Mouse (Mus musculus) central nervous system, embryonic 11.5 days (tissue): ENCODE data around the gene Nipa1. TPM values are rescaled to one million over a fixed set of nuclear protein-coding genes. Genes with fewer than 3 reads are reported as not detected.

Source experiments
- polyA plus RNA-seq: library from polyadenylated mRNA; depleted of rRNA; stranded (reverse); fragments of >200 nt; gene quantifications from 2 replicates; pipeline ENCODE4 v1.2.3, GENCODE M21; 2012; rRNA removed

Nipa1 gene
- polyA plus RNA-seq: 6.3 and 8.9 TPM in 2 replicates

DNA sequence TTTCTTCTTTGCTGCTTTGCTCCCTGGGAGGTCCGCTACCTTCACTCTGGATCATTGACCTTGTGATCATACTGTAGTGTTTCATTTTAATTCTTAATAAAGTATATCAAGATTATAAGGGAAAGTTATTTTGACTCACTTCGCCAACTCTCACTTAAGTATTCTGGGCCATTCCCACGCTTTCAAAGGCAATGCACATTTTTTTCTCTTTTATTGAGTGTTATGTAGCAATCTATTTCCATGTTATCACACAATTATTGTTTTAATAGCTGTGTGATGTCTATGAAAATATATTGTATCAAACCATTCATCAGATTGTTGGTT is at the start of gene Nipa1:
Nipa1 (minus strand) TSS at position 25 of the 324 bp plus-strand sequence.

DNA sequence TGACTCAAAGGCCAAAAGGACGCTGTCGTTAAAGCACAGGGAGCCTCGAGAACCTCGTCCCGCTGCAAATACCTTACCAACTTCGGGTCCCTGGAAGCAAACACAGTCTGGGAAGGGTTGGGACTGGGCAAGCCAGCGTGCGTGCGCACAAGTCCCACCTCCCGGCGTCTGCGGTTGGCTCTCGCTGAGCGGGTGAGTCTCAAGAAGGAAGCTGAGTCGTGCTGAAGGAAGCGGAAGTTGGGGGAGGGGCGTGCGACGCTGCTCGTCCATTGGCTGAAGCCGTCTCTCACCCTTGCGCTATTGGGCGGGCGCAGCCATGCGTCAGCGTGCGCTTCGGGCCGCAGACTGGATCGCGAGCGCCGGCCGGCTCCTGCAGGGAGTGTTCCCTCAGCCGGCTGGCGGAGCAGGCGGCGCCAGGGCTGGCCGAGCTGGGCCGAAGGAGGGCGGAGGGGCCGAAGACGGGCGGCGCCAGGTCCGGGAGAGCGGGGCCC is 30.1 kb upstream of the Nipa1 start, which contains the start of gene Herc2:
Herc2 (plus strand) TSS at position 366 of the 491 bp plus-strand sequence.

DNA sequence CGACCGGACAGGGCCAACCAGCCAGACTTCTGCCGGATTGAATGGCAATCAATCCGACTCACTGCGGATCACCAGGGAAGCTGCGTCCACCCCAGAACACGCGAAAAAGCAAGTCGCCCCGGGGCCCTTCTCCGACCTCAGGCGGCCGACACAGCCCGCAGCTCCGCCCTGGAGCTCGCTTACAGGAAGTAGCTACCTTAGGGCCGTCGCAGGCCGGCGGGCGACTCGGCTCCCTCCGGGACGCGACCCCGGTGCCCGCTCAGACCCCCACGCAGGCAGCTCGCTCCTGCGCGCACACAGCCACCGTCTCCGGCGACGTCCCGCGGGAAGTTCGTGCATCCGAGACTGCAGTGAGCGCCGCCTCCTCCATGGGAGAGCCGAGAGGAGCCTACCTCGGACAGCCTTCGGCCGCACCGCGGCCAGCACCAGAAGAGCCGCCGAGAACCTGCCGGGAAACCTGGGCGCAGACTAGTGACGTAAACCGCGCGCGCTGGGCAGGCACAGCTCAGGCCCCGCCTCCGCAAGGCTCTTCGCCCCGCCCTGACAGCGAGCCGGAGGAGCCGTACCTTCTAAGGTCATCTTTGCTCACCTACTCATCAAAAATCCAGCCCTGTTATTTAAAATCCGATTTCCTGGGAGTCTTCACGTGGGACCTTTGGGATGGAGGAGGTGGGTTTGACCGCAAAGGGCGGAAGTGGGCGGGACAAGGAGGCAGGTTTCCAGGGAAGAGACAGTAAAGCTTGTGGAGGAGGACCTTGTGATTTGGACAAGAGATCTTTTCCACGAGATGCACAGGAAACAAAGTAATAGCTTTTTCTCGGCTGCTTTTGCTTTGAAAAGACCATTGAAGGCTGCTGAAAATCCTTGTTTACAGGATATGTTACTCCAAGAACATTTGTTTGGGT is 57.5 kb downstream of the Nipa1 start, which contains the start of gene Nipa2:
Nipa2 (minus strand) TSS at position 473 of the 905 bp plus-strand sequence.

Other genes with a start within 250 kb of the Nipa1 start
- gene Tubgcp5, start 225.8 kb downstream of the Nipa1 start, polyA plus RNA-seq: 22.3 and 28.8 TPM in 2 replicates
- 37.4 and 52.2 TPM in 2 replicates for gene Cyfip1, start 178.2 kb downstream of the Nipa1 start, polyA plus RNA-seq
- gene Nipa2, start 57.5 kb downstream of the Nipa1 start, polyA plus RNA-seq: 25.7 and 31.0 TPM in 2 replicates
- 26.0 and 26.9 TPM in 2 replicates for gene Herc2, start 30.2 kb upstream of the Nipa1 start, polyA plus RNA-seq
- 0.13 and 0.20 TPM in 2 replicates for gene Oca2, start 219.8 kb upstream of the Nipa1 start, polyA plus RNA-seq